Mouse (Mus musculus) c-Kit-positive CD71-positive TER-119-negative erythroid progenitor cells, embryonic 14.5 days (primary cell): ENCODE results near the gene Cdkn1a.
"Not testable (repeated sequence)": the region's sequence is repeated elsewhere in the genome, so short reads cannot be mapped to it uniquely, and the experiment has no call there.

Experiments used
- DNase-seq: peaks from one replicate; pipeline ENCODE4 v3.0.0-alpha.2; 2013; ENCODE audit warnings: low read depth

Cdkn1a gene

DNA sequence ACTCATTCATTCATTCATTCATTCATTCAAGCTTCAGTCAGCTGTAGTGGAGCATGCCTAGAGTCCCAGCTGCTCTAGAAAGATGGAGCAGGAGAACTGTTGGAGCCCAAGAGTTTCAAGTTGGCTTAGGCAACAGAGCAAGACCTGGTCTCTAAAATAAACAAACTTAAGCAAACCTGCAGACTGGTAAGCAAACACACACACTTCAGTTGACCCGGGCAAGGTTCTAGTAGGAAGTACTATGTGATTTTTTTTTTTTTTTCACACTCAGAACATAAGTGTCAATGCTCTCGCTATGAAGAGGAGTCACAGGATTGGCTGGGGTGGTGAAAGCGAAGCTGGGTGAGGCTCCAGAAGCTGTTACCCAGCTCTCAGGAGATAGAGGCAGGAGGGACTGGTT lies 31.2 kb upstream of the Cdkn1a start:
- DNase-seq: no peak

- DNase-seq: no peak
These were observed 29.8 kb upstream of the Cdkn1a start for GRCm38 (mm10) chr17:29060946-29061345.

- DNase-seq: no peak
These were observed 28.4 kb upstream of the Cdkn1a start for GRCm38 (mm10) chr17:29062119-29063035.

DNA sequence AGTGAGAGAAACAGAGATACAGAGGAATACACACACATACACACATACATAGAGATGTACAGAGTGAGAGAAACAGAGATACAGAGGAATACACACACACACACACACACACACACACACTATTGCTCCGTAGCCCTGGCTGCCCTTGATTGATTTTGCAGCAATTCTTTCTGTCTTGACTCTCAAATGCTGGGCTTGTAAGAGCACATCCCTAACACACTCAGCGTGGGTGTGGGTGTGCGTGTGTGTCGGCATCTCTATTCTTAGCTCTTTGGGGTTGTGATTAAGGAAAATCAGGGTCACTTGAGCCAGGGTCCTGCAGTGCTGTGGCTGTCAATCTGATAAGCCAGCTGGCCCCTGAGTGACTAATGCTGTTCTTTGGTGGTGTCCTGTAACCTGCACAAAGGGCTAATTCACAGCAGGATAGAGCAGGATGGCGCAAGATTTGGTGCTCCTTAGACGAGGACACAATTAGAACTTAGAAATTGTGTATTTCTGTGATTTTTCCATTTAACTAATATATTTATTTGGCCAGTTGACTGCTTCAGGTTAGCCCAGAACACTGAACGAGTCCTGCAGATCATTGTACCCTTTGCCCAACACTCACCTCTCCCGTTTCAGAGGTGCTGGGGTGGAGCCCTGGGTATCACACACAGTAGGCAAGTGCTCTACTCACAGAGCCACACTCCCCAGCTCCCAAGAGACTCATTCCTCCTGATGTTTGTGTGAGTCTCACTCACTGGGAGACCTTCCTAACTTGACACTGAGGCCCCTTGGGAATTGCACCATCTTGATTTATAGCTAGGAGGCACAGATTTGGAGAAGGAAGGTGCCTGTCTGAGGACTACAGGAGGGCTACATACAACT lies 27.4 kb upstream of the Cdkn1a start:
- no peak for DNase-seq

DNA sequence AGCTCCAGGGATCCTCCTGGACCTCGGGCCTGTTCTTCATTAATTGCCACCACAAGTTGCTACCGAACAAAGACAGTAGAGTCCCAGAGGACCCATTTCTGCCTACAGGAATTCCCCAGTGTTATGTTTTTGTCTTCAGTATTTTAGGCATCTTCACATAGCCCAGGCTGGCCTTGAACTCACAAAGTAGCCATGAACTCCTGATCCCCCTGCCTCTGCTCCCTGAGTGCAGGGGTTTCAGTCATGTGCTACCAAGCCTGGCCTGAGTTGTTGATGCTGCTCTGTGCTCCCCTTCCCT lies 26.8 kb upstream of the Cdkn1a start:
- DNase-seq: no peak

DNA sequence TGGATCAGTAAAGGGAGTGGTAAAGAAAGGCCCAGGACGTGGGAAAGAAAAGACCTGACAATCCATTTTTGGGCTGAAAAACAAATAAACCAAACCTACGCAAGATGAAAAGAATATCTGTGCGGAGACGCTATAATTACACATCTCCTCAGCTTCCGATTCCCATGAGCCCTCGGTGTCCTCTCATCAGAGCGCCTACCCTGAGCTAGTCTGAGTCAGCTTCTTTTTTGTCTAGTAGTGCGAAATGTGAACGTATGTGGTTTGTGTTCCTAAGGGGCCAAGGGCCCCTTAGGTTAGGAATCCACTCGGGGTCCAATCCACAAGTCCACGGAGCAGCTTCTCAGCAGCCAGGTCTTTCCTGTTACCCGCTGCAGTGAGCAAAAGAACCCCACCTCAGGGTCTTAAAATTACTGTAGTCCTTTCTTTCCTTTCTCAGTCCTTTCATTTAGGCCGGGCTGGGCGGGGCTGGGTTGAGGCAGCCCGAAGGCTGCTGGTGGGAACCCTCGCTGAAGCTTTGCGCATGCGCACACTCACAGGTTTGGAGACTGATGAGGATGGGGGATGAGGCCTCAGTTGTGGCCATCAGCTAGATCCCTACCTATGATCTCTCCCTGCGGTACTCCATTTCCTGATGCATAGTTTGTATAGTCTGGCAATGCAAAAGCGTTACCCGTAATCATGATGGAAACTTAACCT lies 25.4 kb upstream of the Cdkn1a start:
- DNase-seq: no peak

GRCm38 (mm10) chr17:29065971-29066370 lies 24.8 kb upstream of the Cdkn1a start:
- DNase-seq: no peak

DNA sequence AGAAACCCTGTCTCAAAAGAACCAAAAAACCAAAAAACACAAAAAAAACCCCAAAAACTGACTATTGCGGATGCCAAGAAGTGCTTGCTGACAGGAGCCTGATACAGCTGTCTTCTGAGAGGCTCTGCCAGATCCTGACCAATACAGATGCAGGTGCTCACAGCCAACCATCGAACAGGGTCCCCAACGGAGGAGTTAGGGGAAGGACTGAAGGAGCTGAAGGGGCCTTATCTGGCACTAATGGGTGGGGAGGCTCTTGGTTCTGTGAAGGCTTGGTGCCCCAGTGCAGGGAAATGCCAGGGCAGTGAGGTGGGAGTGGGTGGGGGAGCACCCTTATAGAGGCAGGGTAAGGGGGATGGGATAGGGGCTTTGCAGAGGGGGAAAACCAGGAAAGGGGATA lies 23.4 kb upstream of the Cdkn1a start:
- DNase-seq: not testable (repeated sequence)

- no peak for DNase-seq
These were observed 22.9 kb upstream of the Cdkn1a start for GRCm38 (mm10) chr17:29067847-29068246.

DNA sequence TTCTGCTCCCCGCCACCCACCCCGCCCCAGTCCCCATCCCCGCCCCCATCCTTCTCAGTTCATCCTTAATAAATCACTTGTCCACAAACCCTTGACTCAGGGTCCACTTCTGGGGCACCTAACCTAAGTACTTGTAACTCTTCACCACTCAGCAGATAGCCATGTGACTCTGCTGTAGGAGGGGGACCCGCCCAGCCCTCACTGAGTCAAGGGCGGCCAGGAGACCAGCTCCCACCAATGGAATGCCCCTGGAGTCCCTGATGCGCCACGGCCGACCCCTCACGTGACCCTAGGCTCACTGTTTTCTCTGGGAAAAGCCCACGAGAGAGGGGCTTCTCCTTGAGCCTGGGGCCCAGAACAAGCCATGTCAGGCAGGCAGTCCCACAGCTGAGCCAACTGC lies 21.7 kb upstream of the Cdkn1a start:
- no peak for DNase-seq

- no peak for DNase-seq
These were observed 19.0 kb upstream of the Cdkn1a start for GRCm38 (mm10) chr17:29071820-29072219.

- no peak for DNase-seq
These were observed 18.0 kb upstream of the Cdkn1a start for GRCm38 (mm10) chr17:29072701-29073307.

DNA sequence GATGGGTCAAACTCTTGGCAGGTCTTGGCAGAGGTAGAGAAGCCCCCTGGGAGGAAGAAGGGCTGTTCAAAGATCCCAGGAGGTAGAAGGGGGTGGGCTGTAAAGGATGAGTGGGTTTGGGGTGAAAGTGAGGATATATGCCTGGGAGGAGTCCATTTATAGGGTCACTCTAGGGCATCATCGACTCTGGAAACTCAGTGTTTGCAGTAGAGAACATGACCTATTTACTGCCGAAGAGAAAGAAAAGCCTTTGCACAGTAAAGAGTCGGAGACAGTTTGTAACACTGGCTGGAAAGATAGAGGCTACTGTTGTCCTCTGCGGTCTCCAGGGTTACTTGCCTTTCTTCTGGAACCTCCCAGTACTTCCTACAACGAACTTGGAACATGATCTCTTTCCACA lies 17.5 kb upstream of the Cdkn1a start:
- DNase-seq: no peak

DNA sequence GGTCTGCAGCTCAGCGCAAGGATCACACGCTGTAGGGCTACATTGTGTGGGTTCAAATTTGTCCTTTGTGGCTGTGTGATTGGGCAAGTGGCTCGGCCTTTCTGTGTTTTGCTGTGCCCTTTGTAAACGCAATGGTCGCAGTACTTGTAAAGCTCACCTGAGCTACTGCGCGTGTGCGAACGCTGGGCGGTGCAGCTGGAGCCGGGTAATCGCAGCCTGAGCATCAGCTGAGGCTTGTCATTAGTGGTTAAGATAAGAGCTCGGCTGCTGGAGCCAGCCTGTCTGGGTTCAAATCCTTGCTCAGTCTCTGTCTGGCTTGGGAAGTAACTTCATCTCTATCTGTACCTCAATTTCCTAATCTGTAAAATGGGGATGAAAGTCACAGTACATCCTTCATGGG lies 16.7 kb upstream of the Cdkn1a start:
- no peak for DNase-seq

GRCm38 (mm10) chr17:29076235-29076634 lies 14.5 kb upstream of the Cdkn1a start:
- no peak for DNase-seq

- DNase-seq: no peak
These were observed 12.8 kb upstream of the Cdkn1a start for GRCm38 (mm10) chr17:29077786-29078509.

DNA sequence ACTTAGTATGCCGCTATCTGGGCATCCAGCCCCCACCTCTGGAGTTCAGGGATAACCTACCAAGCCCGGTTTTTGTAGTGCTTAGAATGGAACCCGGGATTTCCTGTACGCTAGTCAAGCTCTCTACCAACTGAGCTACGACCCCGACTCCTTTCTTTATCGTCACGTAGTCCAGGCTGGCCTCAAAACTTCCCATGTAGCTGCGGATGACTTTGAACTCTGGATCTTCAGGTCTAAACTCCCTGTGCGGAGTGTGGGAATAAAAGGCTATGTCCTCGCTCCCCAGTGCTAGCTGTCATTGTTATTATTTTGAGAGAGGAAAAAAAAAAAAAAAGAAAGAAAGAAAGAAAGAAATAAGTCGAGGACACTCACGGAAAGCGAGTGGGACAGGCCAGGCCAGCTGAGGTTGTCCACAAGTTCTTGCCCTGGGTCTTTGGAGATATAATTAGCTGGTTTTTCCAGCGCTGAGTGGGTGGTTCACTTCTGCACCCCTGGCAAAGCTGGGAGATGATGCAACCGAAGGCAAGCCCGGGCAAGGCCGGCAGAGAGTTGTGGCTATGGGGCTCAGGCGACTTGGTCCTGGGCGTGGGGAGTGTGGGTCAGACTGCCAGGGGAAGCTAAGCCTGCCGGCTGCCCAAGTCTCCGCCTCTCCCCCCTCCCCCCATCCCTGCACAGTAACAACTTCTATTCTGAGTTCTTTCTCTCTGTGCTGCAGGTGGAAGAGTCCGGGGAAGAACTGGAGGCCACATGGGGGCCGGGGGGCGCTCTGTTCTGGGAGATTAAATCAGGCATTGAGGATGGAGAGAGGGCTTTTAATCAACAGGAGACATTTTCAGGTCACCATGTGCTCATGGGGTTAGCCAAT lies 12.0 kb upstream of the Cdkn1a start:
- DNase-seq: no peak

DNA sequence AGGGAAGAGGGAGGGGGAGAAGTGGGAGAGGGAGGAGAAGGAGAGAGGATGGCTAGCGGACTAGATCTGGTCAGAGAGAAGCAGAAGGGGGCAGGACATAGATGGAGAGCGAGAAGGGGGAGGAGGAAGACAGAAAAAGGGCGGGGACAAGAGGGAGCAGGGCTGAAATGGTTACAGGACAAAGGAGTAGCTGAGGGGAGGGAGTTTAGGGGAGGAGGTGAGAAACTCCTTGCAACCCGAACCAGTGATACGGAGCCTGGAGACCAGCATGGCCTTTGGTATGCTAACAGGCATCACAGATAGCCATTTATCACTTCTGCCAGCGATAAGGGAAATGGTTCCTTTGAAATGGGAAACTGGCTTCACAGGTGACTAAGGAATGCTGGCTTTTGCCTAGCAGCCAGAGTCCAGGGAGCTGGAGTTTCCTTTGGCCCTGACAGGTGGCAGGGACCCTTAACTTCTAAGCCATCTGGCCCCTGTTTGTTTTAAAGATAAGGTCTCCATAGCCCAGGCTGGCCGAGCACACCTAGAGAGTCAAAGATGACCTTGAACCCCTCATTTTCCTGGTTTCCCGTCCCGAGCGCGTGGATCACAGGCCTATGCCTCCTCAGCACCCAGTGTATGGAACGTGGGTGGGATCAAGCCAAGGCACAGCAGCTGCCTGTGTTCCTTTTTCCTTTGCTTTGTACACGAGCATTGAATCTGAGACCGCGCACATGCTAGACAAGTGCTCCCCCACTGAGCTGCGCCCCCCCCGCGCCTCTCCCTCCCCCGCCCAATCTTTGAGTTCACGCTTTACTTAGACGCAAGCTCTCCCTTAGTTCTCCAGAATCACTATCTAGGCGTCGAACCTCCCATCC lies 9.8 kb upstream of the Cdkn1a start:
- no peak for DNase-seq

DNA sequence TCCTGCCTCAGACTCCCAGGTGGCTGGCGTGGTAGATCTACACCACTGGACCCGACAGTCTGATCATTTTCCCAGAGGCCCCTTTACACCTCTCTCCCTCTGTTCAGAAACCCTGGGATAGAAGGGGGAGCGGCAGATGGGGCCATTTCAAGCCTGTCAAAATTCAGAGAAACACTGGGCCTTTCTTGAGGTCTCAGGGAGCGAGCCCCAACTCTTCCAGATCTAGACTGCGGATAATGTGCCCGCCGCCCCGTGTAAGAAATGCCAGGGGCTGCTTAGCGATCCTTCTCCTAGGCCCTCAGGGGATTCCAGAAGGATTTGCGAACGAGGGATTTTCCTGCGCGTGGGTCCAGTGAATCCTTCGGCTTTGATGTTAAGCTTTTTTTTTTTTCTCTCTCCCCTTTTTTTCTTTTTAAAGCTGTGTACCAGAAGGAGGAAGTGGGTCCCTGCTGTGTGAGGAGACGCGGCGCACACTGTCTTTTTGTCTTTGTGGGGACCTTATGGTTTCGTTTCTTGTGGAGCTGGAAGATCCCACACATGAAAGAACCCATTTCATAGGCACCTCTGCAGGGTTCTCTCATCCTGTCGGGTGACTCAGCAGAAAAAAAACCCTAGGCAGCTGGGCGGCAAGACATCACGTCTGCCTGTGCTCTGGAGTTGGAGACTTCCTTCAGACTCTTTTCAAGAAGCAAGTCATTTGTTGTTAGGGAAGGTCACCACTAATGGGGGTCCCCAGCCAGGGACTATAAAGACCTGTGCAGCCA lies 9.0 kb upstream of the Cdkn1a start:
- DNase-seq: no peak
